Mouse (Mus musculus) spleen, adult 2 months (tissue): ENCODE results near the gene Slc25a22. TPM values are rescaled to one million over a fixed set of nuclear protein-coding genes. Genes with fewer than 3 reads are reported as not detected.

Experiments
- DNase-seq, 2 experiments: peaks; one replicate each; pipeline versions ENCODE4 v3.0.0 to v3.0.0-alpha.2; 2012 to 2021; ENCODE audit warnings: low spot score in 2 of 2, low read depth in 1 of 2
- H3K27ac ChIP-seq: fragments of 200-500 bp; 2 replicates; pipeline ENCODE4 v1.5.1; 2012; ENCODE audit warnings: low read length, inconsistent platforms; ENCODE audit not compliant: insufficient read depth
- H3K27me3 ChIP-seq: fragments of 200-500 bp; 2 replicates; pipeline ENCODE4 v1.6.1; 2012; ENCODE audit warnings: mild to moderate bottlenecking, moderate library complexity, low read length, inconsistent platforms; ENCODE audit not compliant: control insufficient read depth, insufficient read depth
- H3K36me3 ChIP-seq: fragments of 200-500 bp; 2 replicates; pipeline ENCODE4 v1.6.1; 2012; ENCODE audit warnings: mild to moderate bottlenecking, low read length, inconsistent platforms; ENCODE audit not compliant: control insufficient read depth, insufficient read depth
- H3K4me1 ChIP-seq: fragments of 200-500 bp; 2 replicates; pipeline ENCODE4 v1.6.1; 2011; ENCODE audit warnings: inconsistent platforms; ENCODE audit not compliant: control insufficient read depth, insufficient read depth, insufficient read length
- H3K4me3 ChIP-seq: fragments of 200-500 bp; 2 replicates; pipeline ENCODE4 v1.5.1; 2011; ENCODE audit warnings: mild to moderate bottlenecking, inconsistent platforms; ENCODE audit not compliant: insufficient read depth, insufficient read length; ENCODE audit errors: extremely low read depth
- CTCF ChIP-seq: fragments of 200-500 bp; IDR thresholded peaks from 2 replicates; pipeline ENCODE4 v1.5.1; 2011; ENCODE audit warnings: mild to moderate bottlenecking, inconsistent platforms; ENCODE audit not compliant: insufficient read depth, insufficient read length, insufficient replicate concordance; ENCODE audit errors: extremely low read depth
- POLR2A ChIP-seq: fragments of 200-500 bp; IDR thresholded peaks from 2 replicates; pipeline ENCODE4 v1.6.1; 2011; ENCODE audit warnings: low read depth, low read length, inconsistent platforms
- WGBS: fragments of 180-500 bp; shearing (Covaris S2); methylation state at CpG from one replicate; pipeline ENCODE4 v1.1.7; 2018; 5-methylcytosine and 5-hydroxymethylcytosine counted together
- polyA plus RNA-seq: library from polyadenylated mRNA; depleted of rRNA; stranded (reverse); fragments of >200 nt; gene quantifications from 2 replicates; pipeline ENCODE4 v1.2.3, GENCODE M21; 2012; rRNA removed

Slc25a22 gene
- 66.2 and 89.4 TPM in 2 replicates for polyA plus RNA-seq

DNA sequence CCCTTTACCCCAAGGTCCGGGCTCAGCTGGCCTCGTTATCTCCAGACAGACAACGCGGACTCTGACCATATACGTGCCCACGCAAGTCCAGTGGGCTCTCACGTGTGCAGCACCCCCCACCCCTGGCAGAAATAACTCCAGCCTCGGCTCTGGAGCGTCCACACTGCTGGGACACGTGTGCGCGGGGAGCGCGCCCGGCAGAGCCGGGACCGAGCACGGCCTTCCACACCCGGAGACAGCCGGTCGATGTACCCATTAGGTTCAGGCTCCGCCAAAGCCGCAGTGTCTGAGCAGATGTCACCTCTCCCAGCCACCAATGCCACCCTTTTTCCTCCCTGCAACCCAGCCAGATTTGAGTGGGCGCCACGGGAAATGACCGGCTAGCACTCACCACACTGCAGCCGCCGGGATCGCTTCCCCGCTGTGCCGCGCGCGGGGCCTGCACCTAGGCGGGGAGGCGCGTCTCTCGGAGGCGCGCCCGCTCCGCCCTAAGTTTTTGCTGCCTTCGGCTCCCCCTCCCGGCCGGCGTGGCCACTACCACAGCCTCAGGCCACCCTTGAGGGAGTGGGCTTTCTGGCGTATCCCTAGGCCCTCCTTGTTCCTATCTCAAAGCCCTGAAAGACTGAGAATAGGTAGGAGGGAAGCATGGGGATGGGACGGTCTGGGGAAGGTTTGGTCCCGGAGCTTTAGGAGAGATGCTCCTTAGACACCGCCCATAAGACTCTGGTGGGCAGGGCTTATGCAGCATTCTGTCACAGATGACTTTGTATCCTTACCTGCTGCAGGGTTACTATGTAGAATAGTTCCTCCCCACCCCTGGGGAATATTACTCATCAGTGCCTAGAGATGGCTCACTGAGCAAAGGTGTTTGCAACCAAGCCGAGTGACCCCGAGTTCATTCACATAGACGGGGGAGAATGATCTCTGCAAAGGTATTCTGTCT is at the start of gene Slc25a22:
TSS of gene Slc25a22 (minus strand) at position 715 of the 943 bp plus-strand sequence.
- DNase-seq = peak in 1 of 2 experiments; percentile 82

DNA sequence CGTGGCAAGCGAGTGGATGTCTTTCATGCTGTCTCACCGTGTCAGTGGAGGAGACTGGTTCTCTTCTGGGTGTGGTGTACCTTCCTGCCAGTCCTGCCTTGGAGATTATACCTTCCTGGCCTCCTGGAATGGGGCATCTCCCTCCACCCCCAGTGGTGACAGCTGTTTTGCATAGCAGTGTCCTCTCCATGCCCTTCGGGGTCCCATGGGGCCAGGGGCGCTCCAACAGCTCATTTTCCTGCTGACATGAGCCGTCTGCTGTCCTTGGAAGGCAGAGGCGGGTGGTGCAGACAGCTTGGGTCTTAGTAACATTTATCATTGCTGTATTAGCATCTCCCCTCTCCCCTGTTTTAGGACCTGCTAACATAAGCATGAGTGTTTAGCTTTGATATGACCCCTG is 49.4 kb upstream of the Slc25a22 start:
- peaks cover 5% of the 10 kb centered on the region for H3K4me1 ChIP-seq
- H3K27me3 ChIP-seq = peaks cover 3% of the 10 kb centered on the region; the same call in 1 of the 2 replicates
- no peak for DNase-seq
- H3K27ac ChIP-seq = no peak overlapping the region
- no peaks in the 10 kb centered on the region for H3K36me3 ChIP-seq
- H3K4me3 ChIP-seq = no peak overlapping the region
- TF ChIP-seq POLR2A (no peak), CTCF (no peak)
- WGBS = 65% methylated on average over 7 of the region's 7 CpGs

More for the DNA sequence above, at the start of gene Slc25a22:
- peak; percentile 79 for TF ChIP-seq CTCF
- TF ChIP-seq POLR2A = peak; percentile 38
- 8% methylated on average over 53 of the region's 53 CpGs for WGBS
- Histone ChIP-seq H3K4me1 (peaks cover 24% of the 10 kb centered on the region; the same call in 1 of the 2 replicates), H3K27me3 (no peaks in the 10 kb centered on the region), H3K27ac (peak within 1 kb of the TSS; percentile 82), H3K4me3 (peak within 1 kb of the TSS; percentile 87), H3K36me3 (peaks cover 8% of the 10 kb centered on the region)

DNA sequence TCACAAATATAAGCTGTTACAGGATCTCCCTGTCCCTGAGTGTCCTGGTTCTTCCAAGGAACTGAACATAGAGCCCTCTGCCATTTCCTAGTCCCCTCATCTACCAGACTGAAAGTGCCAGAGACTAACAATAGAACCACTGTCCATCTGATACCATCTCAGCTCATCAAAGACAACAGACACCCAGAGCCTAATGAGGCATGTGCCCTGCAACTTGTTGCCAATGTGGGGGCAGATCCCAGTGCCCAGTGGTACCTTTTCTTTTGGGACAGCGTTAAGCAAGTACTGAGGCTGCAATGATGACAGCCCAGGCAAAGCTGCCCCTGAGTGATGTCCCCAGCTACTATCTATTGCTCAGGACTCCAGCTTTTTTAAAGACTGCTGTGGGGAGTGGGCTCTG is 48.5 kb upstream of the Slc25a22 start:
- H3K27me3 ChIP-seq = peaks cover 7% of the 10 kb centered on the region; the same call in 1 of the 2 replicates
- H3K27ac ChIP-seq = no peak overlapping the region
- peaks cover 7% of the 10 kb centered on the region for H3K4me1 ChIP-seq
- no peaks in the 10 kb centered on the region for H3K36me3 ChIP-seq
- no peak overlapping the region for H3K4me3 ChIP-seq
- TF ChIP-seq POLR2A (no peak), CTCF (no peak)
- no peak for DNase-seq
- WGBS = 97% methylated on average over 1 of the region's 1 CpGs

DNA sequence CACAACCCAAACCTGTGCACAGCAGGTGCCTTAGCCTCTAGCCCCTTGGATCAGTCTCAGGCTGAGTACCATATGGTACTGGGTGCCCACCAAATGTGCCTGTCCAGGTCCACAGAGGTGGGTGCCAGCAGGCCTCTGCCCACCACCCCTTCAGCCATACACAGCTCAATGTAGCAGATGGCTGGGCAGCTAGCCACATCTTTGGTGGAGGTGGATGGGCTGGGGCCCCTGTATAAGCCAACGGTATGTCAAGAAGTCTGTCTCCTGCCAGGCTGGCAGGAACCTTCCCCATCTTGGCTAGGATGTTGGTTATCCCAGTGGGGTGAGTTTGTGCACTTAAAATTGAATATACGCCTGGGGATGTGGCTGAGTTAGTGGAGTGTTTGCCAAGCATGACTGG is 47.9 kb upstream of the Slc25a22 start:
- Histone ChIP-seq H3K27me3 (peaks cover 7% of the 10 kb centered on the region; the same call in 1 of the 2 replicates), H3K4me3 (no peak overlapping the region), H3K27ac (no peak overlapping the region), H3K36me3 (no peaks in the 10 kb centered on the region), H3K4me1 (peaks cover 8% of the 10 kb centered on the region)
- 86% methylated on average over 2 of the region's 2 CpGs for WGBS
- no peak for DNase-seq
- TF ChIP-seq CTCF = no peak
- no peak for TF ChIP-seq POLR2A

DNA sequence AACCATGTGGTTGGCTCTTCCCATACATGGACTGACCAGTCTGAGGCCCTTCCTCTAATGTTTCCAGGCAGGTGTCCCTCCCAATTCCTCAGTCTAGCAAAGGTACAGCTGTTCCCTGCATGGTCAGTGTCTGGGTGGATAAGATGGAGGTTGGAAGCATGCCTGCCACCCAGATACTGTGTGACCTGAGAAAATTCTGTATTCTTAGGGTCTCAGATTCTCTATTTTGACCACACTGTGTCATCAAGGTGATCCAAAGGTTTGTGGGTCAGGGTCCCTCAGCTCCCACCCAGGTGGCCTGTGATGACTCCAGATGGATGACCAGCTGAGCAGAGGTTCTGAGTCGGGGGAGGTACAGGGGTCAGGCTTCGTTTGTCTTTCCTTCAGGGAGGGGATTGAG is 47.5 kb upstream of the Slc25a22 start:
- no peak for DNase-seq
- Histone ChIP-seq H3K4me3 (no peak overlapping the region), H3K36me3 (no peaks in the 10 kb centered on the region), H3K27me3 (peaks cover 7% of the 10 kb centered on the region; the same call in 1 of the 2 replicates), H3K4me1 (peaks cover 11% of the 10 kb centered on the region), H3K27ac (no peak overlapping the region)
- TF ChIP-seq POLR2A = no peak
- no peak for TF ChIP-seq CTCF
- WGBS = 93% methylated on average over 2 of the region's 2 CpGs

DNA sequence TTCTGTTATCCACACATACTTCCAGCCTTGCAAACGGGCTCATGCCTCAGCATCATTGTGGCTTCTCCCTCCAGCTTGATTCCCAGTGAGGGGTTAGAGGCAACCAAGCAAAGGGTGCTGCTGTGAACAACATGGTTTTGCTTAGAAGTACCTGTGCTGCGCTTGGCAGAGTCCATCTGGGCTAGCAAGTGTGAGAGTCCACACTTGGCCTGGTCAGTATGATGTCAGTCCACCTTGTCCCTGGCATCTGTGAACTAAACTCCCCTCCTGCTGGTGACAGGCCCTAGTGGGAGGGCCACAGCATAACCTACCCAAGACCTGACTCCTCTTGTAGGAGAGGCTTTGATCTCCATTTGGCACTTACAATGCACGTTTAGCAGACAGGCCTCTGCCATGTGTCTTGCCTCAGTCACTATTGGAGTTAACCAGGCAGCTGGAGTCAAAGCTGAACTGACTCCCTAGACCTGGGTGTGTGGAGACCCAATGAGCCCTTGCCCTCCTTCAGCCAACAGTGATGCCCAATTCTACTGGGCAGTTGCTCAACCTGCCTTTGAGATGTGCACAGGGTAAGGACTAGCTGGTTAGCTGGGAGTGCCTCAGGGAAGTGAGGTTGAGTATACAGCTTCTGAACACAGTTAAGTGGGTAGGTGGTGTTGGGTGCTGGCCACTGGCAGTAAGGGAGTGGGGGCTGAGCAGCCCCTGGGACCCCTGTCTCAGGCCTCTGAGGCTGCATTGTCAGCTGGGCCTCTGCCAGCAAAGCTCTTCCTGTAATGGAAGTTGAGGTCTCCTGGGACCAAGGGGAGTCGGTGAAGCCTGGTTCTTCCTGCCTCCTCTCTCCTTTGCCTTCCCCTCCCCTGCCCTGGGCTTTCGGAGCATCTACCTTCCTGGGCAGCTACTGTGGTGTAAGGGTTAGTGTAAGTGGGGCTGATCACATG is 46.8 kb upstream of the Slc25a22 start:
- 67% methylated on average over 5 of the region's 5 CpGs for WGBS
- no peak for TF ChIP-seq CTCF
- no peak for TF ChIP-seq POLR2A
- peaks cover 11% of the 10 kb centered on the region for H3K4me1 ChIP-seq
- H3K4me3 ChIP-seq = no peak overlapping the region
- no peak overlapping the region for H3K27ac ChIP-seq
- peaks cover 7% of the 10 kb centered on the region; the same call in 1 of the 2 replicates for H3K27me3 ChIP-seq
- H3K36me3 ChIP-seq = no peaks in the 10 kb centered on the region
- DNase-seq = no peak
